Mouse (Mus musculus): ENCODE results near the gene Zfhx2. TPM values are rescaled to one million over a fixed set of nuclear protein-coding genes. Genes with fewer than 3 reads are reported as not detected.
"Not testable (repeated sequence)": the region's sequence is repeated elsewhere in the genome, so short reads cannot be mapped to it uniquely, and the experiment has no call there.

The Zfhx2 gene
- polyA plus RNA-seq, 1 experiment = 0.98 TPM

DNA sequence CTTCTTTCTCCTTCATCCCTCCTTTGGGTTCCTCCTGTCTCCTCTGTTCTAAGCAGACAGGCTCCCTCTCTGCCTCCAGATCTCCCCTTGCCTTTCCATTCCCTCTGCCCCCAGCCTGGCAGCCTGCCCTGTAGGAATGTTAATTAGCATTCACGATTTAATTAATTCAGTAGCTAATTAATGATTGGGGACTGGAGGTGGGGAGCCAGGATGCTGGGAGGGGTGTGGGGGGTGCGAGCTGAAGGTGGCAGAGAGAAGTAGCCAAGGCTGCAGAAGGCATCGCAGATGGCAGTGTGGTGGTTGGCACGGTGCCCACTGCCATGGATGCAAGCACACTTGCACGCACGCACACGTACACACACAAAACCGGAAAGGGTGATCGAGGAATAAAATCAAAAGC lies 39.6 kb downstream of the Zfhx2 start:
- H3K27me3 ChIP-seq (ENCODE audit: control insufficient read depth, insufficient read depth, insufficient read length) = no peaks in the 10 kb centered on the region
- H3K79me2 ChIP-seq (ENCODE audit: control insufficient read depth, insufficient read depth) = no peaks in the 10 kb centered on the region
- TF ChIP-seq MYOD1 (IDR thresholded peaks at IDR 0.05; ENCODE audit: control insufficient read depth in 1 of 3, insufficient read length in 2 of 3, low read depth in 2 of 3) (peak in 1 of 3 experiments; percentile 8), POLR2AphosphoS2 (IDR thresholded peaks at IDR 0.05; ENCODE audit: insufficient read length, low read depth) (no peak)
- H3K36me3 ChIP-seq (ENCODE audit: control insufficient read depth, insufficient read depth) = no peaks in the 10 kb centered on the region
- H3K4me3 ChIP-seq = no peak overlapping the region
- no peak overlapping the region for H3ac ChIP-seq (ENCODE audit: control insufficient read depth, insufficient read length)
- H3K4me2 ChIP-seq (ENCODE audit: low read depth) = no peak overlapping the region

DNA sequence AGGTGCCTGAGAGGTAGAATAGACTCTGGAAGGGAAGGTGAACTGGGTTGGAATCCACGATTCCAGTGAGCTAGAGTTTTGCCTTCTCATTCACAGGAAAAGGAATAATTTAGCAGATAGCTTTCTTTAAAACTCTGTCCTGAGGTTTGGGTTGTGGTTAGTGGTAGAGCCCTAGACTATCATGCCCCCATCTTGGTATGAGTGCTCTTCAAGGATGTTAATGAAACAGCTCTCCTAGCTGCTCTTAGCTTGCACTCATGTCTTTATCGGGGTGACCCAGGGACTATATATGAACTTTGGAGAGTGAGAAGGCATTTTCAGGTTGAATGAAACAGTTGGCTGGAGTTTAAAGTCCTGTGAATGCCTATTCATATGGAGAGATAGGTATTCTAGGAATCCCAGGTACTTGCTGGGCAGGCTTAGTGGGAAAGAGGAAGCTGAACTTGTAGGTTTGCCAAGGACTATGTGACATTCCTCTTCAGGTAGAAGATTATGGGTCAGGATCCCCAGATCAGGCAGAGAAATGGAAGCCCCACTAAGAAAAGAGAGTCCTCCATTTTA lies 44.1 kb downstream of the Zfhx2 start:
- Histone ChIP-seq H3K79me2 (ENCODE audit: control insufficient read depth, insufficient read depth) (no peaks in the 10 kb centered on the region), H3K27me3 (ENCODE audit: control insufficient read depth, insufficient read depth, insufficient read length) (no peaks in the 10 kb centered on the region), H3K4me3 (no peak overlapping the region), H3ac (ENCODE audit: control insufficient read depth, insufficient read length) (no peak overlapping the region), H3K36me3 (ENCODE audit: control insufficient read depth, insufficient read depth) (no peaks in the 10 kb centered on the region), H3K4me2 (ENCODE audit: low read depth) (no peak overlapping the region)
- TF ChIP-seq MYOD1 (IDR thresholded peaks at IDR 0.05; ENCODE audit: control insufficient read depth in 1 of 3, insufficient read length in 2 of 3, low read depth in 2 of 3) = no peak
- TF ChIP-seq E2F4 (IDR thresholded peaks at IDR 0.05; ENCODE audit: insufficient read depth) = no peak
- TF ChIP-seq TCF12 (IDR thresholded peaks at IDR 0.05; ENCODE audit: insufficient read depth, poor library complexity, severe bottlenecking) = no peak
- no peak for TF ChIP-seq SRF (IDR thresholded peaks at IDR 0.05; ENCODE audit: control insufficient read depth, insufficient read length, low read depth)
- no peak for TF ChIP-seq USF1 (IDR thresholded peaks at IDR 0.05; ENCODE audit: low read depth)
- TF ChIP-seq TCF3 (IDR thresholded peaks at IDR 0.05; ENCODE audit: insufficient read length, low read depth) = no peak
- no peak for TF ChIP-seq REST (IDR thresholded peaks at IDR 0.05; ENCODE audit: insufficient read depth, insufficient read length)
- TF ChIP-seq POLR2A (IDR thresholded peaks at IDR 0.05; ENCODE audit: insufficient read length, low read depth) = no peak
- TF ChIP-seq POLR2AphosphoS2 (IDR thresholded peaks at IDR 0.05; ENCODE audit: insufficient read length, low read depth) = no peak
- no peak for TF ChIP-seq MYOG (IDR thresholded peaks at IDR 0.05; ENCODE audit: control insufficient read depth in 1 of 3, insufficient read depth in 1 of 3, insufficient read length in 2 of 3, low read depth in 2 of 3)
- TF ChIP-seq MAX (IDR thresholded peaks at IDR 0.05; ENCODE audit: low read depth) = no peak
- no peak for TF ChIP-seq CEBPB (IDR thresholded peaks at IDR 0.05; ENCODE audit: insufficient read depth, poor library complexity, severe bottlenecking)

DNA sequence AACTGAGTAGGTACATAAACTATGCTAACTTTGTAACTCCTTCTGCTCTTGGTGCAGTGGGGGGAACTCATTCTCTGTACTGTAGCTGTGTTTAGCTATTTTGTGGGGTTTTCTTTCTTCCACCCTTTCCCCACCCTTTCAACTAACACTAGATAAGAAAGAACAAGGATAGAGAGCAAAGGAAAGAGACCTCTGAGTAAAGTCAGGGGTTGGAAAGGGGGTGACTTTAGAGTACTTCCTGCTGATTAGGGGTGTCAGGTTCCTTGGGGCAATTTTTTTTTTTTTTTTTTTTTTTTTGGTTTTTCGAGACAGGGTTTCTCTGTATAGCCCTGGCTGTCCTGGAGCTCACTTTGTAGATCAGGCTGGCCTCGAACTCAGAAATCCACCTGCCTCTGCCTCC lies 48.4 kb downstream of the Zfhx2 start:
- not testable (repeated sequence) for H3K36me3 ChIP-seq (ENCODE audit: control insufficient read depth, insufficient read depth)

DNA sequence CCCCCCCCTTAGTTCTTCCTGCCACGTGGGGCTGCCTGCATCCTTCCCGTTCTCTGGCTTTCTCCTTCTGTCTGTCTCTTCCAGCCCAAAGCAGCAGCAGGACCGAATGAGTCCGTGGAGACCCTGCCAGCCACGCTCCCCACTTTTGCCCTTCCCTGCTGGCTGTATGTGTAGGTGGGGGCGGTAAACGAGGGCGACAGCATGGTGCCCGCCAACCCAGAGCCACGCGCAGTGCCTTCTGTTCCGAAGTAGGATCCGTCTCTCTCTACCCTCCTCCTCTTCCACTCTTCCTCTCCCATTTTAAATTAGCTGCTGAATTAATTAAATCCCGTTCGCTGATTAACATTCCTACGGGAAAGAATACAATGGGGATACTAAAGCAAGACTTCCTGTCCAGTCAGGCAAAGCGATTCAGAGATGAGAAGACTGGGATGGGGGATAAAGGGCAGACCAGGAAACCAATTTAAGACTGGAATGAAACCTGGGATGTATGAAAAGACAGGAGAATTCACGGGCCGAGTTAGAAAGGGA lies 59.4 kb downstream of the Zfhx2 start:
- TF ChIP-seq USF1 (IDR thresholded peaks at IDR 0.05; ENCODE audit: low read depth) = no peak
- TF ChIP-seq TCF3 (IDR thresholded peaks at IDR 0.05; ENCODE audit: insufficient read length, low read depth) = no peak
- TF ChIP-seq MYOD1 (IDR thresholded peaks at IDR 0.05; ENCODE audit: control insufficient read depth in 1 of 3, insufficient read length in 2 of 3, low read depth in 2 of 3) = no peak
- no peaks in the 10 kb centered on the region for H3K79me2 ChIP-seq (ENCODE audit: control insufficient read depth, insufficient read depth)
- H3ac ChIP-seq (ENCODE audit: control insufficient read depth, insufficient read length) = no peak overlapping the region
- H3K36me3 ChIP-seq (ENCODE audit: control insufficient read depth, insufficient read depth) = no peaks in the 10 kb centered on the region
- H3K27me3 ChIP-seq (ENCODE audit: control insufficient read depth, insufficient read depth, insufficient read length) = no peaks in the 10 kb centered on the region
- H3K4me2 ChIP-seq (ENCODE audit: low read depth) = no peak overlapping the region
- H3K4me3 ChIP-seq = no peak overlapping the region

More for the DNA sequence above, 48.4 kb downstream of the Zfhx2 start:
- H3K4me2 ChIP-seq (ENCODE audit: low read depth); H3K4me3 ChIP-seq; H3ac ChIP-seq (ENCODE audit: control insufficient read depth, insufficient read length); H3K27me3 ChIP-seq (ENCODE audit: control insufficient read depth, insufficient read depth, insufficient read length); H3K79me2 ChIP-seq (ENCODE audit: control insufficient read depth, insufficient read depth): not testable (repeated sequence)

DNA sequence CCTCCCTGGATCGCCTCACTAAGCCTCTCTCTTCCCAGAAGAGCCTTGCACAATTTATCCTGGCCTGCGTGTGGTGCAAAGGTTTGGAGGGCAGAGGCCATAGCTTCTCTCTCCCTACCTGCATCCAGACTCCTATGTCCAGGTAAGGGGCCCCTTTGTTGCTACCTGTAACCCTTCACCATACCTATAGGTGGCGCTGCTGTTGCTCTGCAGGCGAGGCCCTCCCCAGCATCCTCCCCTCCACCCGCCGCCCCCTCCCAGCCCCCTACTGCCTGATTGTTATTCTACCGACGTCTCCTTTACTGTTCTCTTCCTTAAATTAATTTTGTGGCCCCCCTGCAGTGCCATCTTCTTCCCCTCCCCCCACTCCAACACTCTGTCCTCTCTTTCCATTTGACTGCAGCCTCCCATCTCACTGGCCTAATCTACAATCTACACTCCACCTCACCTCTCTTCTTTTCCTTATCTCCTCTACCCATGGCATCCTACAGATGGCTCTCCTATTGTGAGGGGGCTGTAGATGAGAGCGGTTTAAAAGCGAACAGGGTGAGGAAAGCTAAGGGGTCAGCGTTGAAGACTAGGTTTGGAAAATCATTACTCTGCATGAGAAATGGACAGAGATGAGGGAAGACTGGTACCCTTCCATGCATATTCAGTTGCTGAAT lies 63.0 kb downstream of the Zfhx2 start:
- no peak overlapping the region for H3ac ChIP-seq (ENCODE audit: control insufficient read depth, insufficient read length)
- H3K4me3 ChIP-seq = no peak overlapping the region
- H3K36me3 ChIP-seq (ENCODE audit: control insufficient read depth, insufficient read depth) = peaks cover 15% of the 10 kb centered on the region
- H3K27me3 ChIP-seq (ENCODE audit: control insufficient read depth, insufficient read depth, insufficient read length) = no peaks in the 10 kb centered on the region
- no peak overlapping the region for H3K4me2 ChIP-seq (ENCODE audit: low read depth)
- TF ChIP-seq SRF (IDR thresholded peaks at IDR 0.05; ENCODE audit: control insufficient read depth, insufficient read length, low read depth) (no peak), POLR2AphosphoS2 (IDR thresholded peaks at IDR 0.05; ENCODE audit: insufficient read length, low read depth) (no peak), MYOD1 (IDR thresholded peaks at IDR 0.05; ENCODE audit: control insufficient read depth in 1 of 3, insufficient read length in 2 of 3, low read depth in 2 of 3) (no peak), MYOG (IDR thresholded peaks at IDR 0.05; ENCODE audit: control insufficient read depth in 1 of 3, insufficient read depth in 1 of 3, insufficient read length in 2 of 3, low read depth in 2 of 3) (no peak), POLR2A (IDR thresholded peaks at IDR 0.05; ENCODE audit: insufficient read length, low read depth) (no peak), MAX (IDR thresholded peaks at IDR 0.05; ENCODE audit: low read depth) (no peak), USF1 (IDR thresholded peaks at IDR 0.05; ENCODE audit: low read depth) (no peak)
- no peaks in the 10 kb centered on the region for H3K79me2 ChIP-seq (ENCODE audit: control insufficient read depth, insufficient read depth)

Measured in myocyte (in vitro differentiated cells).